Mouse (Mus musculus) gastrocnemius, postnatal 10 days (tissue): ENCODE measurements around the gene Slitrk4. TPM values are rescaled to one million over a fixed set of nuclear protein-coding genes. Genes with fewer than 3 reads are reported as not detected.

Experiments
- DNase-seq: peaks from one replicate; pipeline ENCODE4 v3.0.0; 2021; ENCODE audit warnings: mixed read lengths
- long read RNA-seq, 2 experiments: library from polyadenylated mRNA; stranded (forward); transcript quantifications; one replicate each; pipeline ENCODE4 v2.0.0; 2021
- total RNA-seq, 2 experiments: library from RNA; stranded (reverse); gene quantifications; 2 replicates each; pipeline ENCODE4 v1.2.3; 2021

Slitrk4 gene
- 1 to 10 TPM; 1.3 to 2.2 TPM for total RNA-seq
- long read RNA-seq, experiment 1, full-length matches to known transcripts, result 1 of 2 reads
- long read RNA-seq, experiment 1, partial matches to known transcripts, result 0 of 2 reads
- long read RNA-seq, experiment 1, other reads (novel, unspliced or antisense), result 1 of 2 reads
- long read RNA-seq, experiment 2, full-length matches to known transcripts, result 1 of 1 reads
- long read RNA-seq, experiment 2, partial matches to known transcripts, result 0 of 1 reads
- long read RNA-seq, experiment 2, other reads (novel, unspliced or antisense), result 0 of 1 reads

DNA sequence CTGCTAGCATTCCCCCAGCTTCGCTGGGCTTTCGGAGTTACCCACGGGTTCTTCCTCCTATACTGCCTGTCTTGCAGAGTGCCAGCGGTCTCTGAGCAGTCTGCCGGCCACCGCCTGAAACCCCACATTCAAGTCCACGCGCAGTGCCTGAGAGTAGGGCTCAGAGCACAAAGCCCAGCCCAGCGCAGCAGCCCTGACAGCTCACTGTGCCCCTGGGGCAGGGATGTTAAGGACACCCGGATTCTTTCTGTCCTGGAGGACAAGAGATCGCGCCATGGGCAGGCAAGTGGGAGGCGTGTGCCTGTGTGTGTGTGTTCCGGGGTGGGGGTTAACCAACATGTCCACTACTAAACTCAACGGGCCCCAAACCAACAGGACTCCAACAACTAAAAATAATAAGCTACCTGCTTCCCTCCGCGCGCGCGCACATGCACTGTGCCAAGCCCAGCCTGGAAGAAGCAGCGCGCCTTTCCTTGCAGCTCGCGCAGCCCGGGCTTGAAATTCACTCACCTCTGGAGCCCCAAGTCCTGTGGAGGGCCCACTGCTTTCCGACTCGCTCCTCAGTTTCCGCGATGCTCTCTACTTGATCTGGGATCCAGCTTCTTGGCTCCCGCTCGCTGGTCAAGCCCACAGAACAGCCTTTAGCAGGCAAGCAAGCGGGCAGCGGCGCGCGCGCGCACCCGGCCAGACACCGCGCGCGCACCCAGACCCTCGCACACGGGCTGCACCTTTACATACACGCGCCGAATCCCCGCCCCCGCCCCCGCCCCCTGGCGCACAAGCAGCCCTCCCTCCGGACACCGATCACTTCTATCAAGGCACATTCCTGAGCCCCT lies at the start of gene Slitrk4:
Gene Slitrk4, minus strand, starts transcription at position 707 of the 836 bp plus-strand sequence.
- DNase-seq, result no peak

DNA sequence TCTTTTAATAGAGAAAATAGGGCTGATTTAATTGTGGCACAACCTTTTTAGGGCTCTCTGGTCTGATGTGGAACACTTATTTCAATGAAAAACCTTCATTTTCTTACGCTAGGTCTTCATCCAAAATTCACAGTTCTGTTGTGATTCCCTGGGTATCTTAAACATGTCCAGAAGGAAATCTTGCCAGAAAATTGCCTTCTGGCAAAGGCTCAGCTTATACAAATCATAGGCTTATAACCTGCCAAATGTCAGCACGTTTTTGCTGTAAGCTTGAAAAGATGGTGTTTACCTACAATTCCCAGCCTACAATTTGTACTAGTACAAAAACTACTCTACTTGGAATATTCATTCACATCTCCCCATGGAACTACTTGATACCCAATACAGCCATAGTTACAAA lies 42.7 kb upstream of the Slitrk4 start:
- no peak for DNase-seq

DNA sequence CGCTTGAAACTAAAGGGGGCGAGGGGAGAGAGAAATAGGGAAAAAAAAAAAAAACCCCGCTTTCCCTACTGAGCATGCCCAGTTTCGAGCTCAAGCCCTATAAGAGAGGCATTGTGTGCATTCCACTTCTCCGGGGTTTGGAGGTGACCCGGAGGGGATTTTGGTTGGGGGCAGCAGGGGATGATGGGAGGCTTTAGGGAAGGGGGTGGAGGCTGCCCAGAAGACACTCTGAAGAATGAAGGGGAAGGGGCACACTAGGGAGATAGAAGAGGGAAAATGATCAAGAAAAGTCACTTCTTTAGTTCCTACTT lies 1.1 kb upstream of the Slitrk4 start:
- no peak for DNase-seq

DNA sequence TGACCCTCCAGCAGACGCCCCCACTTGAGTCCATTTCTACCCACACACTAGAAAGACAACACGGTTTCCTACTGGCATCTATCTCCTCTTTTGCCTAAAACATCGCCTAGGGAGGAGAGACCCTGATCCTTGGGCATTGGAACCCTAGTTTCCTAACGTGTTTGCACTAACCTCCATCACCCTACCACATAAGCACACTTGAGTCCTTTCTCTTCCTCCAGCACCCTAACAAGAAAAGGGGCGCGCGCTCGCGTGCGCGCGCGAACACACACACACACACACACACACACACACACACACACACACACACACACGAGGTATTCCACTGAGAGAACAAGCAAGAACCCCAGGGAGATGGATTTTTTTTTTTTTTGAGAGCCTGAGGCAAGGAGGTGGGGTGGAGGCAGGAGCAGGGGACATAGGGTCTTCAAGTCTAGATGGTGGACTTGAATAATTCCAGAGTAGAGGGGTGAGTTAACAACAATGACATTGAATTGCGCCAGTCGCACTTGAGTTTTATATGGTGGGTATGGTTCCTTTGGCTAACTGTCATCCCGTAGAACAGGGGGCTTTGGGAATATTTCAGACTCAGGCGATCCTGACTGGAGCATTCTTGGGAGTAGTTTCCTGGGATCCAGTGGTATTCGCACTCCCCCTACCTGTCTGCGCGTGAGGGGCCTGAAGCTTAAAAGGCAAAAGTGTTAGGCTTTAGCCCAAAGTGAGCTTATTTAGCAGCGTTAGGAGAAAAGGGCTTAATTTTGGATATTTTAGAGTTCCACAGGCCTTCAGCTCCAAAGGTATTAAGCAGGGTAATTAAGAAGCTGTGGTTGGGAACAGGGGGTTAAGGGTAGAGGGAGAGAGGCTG lies 562 bp upstream of the Slitrk4 start:
- DNase-seq, result no peak

DNA sequence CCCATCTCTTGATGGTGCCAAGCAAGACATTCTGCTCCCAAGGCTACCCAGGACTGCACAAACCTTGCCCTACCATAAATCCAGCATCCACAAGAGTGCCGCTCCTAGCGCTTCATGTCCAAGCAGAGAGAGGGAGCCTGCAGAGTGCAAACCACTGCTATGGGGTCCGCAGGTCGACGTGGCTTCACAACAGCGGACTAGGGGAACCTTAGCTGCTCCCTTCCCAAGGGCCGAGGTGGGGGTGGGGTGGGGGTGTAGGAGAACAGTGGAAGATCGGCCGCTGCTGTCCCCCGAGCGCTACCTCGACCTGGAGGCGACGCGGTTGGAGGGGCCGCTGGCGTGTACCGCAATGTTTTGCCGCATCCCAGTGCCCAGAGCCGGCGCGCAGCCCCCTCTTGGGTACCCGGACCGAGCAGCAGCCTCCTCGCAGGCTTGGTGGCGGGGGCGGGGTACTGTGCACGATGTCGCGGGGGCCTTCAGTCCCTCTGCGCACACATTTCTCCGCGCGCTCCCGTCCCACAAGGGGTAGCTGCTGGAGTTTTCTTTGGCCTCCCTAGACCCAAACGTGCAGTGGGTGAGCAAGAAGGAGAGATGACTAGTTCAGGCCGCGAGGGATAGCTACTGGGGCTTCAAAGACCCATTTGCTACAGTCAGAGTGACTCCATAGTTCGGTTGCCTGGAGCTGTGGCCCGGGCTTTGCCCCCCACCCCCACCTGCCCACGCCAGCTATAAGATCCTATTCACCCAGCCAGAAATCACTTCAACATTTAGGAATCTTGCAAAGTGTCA lies 1.1 kb downstream of the Slitrk4 start:
- DNase-seq, result no peak

DNA sequence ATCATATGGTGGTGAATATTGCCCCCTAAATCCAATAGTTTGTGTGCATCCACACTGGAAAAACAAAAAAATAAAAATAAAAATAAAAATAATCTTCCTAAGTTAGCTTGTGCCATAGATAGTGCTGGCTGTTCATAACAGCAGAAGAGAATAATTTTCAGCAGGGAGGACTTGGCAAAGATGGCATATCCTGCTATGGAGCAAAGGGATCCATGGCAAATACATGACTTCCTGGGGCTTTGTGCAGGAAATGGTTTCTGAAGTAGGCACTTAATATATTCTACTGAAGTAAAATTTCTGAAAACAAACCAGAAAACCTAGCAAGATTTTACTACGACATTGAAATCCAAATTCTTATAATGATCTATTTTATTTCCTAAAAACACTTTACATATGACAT lies 13.3 kb downstream of the Slitrk4 start:
- no peak for DNase-seq

Other genes starting within 250 kb of the Slitrk4 start
- not detected for gene Gm6760, start 124.8 kb downstream of the Slitrk4 start, total RNA-seq
- not detected for gene 3830417A13Rik, start 103.4 kb downstream of the Slitrk4 start, total RNA-seq